Mouse (Mus musculus) embryonic fibroblast, embryonic 13.5 days (primary cell): ENCODE measurements around the gene Ccp110.

Experiments used
- CTCF ChIP-seq: IDR thresholded peaks from 2 replicates; pipeline ENCODE4 v1.5.1; 2011; ENCODE audit warnings: mild to moderate bottlenecking, control low read depth, low read length, moderate library complexity, borderline replicate concordance; ENCODE audit not compliant: insufficient read depth
- POLR2A ChIP-seq: IDR thresholded peaks from 2 replicates; pipeline ENCODE4 v1.6.1; 2011; ENCODE audit warnings: low read depth, mild to moderate bottlenecking, control low read depth, low read length, moderate library complexity

DNA sequence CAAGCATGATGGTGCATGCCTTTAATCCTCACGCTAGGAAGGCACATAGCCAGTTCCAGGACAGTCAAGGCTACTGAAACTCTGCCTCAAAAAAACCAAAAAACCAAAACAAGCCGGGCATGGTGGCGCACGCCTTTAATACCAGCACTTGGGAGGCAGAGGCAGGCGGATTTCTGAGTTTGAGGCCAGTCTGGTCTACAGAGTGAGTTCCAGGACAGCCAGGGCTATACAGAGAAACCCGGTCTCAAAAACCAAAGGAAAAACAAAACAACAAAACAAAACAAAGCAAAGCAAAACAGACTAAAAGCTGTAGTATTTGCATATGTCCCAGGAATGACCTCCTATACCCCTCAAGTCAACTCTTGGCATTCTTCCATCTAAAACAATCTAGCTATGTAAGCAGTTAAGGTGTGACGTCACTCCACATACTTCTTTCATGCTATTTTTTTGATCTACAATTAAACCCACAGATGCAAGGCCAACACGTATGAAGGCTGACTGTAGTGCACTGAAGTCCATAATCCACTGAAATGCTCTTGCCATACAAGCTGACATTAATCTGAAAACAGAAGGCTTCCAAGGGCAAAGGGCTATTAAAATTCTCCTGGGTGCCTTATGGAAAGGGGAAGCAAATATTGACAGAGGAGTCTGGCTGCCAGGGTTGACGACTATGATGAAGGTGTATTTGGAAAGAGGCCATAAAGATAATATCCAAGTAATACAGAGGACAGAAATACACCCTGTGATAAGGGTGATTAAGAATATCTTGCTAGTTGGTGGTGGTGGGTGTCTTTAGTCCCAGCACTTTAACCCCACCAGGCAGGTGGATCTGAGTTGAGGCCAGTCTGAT is 8.1 kb upstream of the Ccp110 start:
- TF ChIP-seq CTCF = no peak
- TF ChIP-seq POLR2A = no peak
